Mouse (Mus musculus) heart, embryonic 12.5 days (tissue): ENCODE measurements around the gene Tap1. TPM values are rescaled to one million over a fixed set of nuclear protein-coding genes. Genes with fewer than 3 reads are reported as not detected.

ENCODE experiments used
- ATAC-seq: fragments of 200-750 bp; cut with Nextera tagmentation; 2 replicates; pipeline ENCODE4 v1.8.0; 2017; ENCODE audit warnings: moderate TSS enrichment, moderate library complexity; ENCODE audit not compliant: insufficient number of reproducible peaks, low FRiP score
- H3K27ac ChIP-seq: fragments of 300-500 bp; sonication (generic); 2 replicates; pipeline ENCODE4 v1.5.1; 2016; ENCODE audit warnings: mild to moderate bottlenecking, moderate library complexity; ENCODE audit not compliant: poor library complexity, severe bottlenecking
- H3K27me3 ChIP-seq: fragments of 300-500 bp; sonication (generic); replicated peaks from 2 replicates; pipeline ENCODE4 v1.6.1; 2016; ENCODE audit warnings: mild to moderate bottlenecking, moderate library complexity
- H3K36me3 ChIP-seq: fragments of 300-500 bp; sonication (generic); 2 replicates; pipeline ENCODE4 v1.6.1; 2016; ENCODE audit warnings: mild to moderate bottlenecking, moderate library complexity
- H3K4me1 ChIP-seq: fragments of 300-500 bp; sonication (generic); replicated peaks from 2 replicates; pipeline ENCODE4 v1.6.1; 2016; ENCODE audit warnings: mild to moderate bottlenecking
- H3K4me2 ChIP-seq: fragments of 300-500 bp; sonication (generic); 2 replicates; pipeline ENCODE4 v1.6.1; 2016; ENCODE audit warnings: mild to moderate bottlenecking, moderate library complexity
- H3K4me3 ChIP-seq: fragments of 300-500 bp; sonication (generic); 2 replicates; pipeline ENCODE4 v1.5.1; 2016; ENCODE audit warnings: mild to moderate bottlenecking
- H3K9ac ChIP-seq: fragments of 300-500 bp; sonication (generic); 2 replicates; pipeline ENCODE4 v1.6.1; 2016; ENCODE audit warnings: mild to moderate bottlenecking, moderate library complexity
- H3K9me3 ChIP-seq: fragments of 300-500 bp; sonication (generic); replicated peaks from 2 replicates; pipeline ENCODE4 v1.6.1; 2016; ENCODE audit warnings: mild to moderate bottlenecking, moderate library complexity
- WGBS: fragments of 180-500 bp; shearing (Covaris S2); methylation state at CpG from one replicate; pipeline ENCODE4 v1.1.7; 2016; 5-methylcytosine and 5-hydroxymethylcytosine counted together
- polyA plus RNA-seq: library from polyadenylated mRNA; unstranded; fragments of >200 nt; fragmentation: Nextera tagmentation; extraction: Ambion mirVana; gene quantifications from 2 replicates; pipeline ENCODE4 v1.2.1, GENCODE M21; 2016

The Tap1 gene
- polyA plus RNA-seq, 1 experiment from 2014 or later, result 1.1 TPM

DNA sequence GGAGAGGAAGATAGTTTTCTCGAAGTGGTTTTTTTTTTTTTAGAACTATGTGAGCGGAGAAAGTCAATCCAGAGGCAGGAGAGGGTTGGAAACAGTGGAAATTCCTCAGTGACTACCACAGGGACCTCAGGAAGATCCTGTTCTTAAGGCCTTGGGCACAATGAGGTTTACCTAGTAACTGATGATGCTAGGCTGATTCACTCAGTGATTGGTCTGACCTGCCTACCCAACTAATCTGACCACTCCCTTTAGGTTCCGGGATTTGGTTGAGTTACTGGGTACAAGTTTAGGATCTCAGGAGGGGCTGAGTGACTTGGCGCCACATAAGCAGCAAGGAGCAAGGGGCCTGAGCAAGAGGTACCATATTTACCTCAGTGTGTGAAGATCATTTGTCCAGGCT lies 34.4 kb upstream of the Tap1 start, which contains the start of gene H2-DMb1:
H2-DMb1 (plus strand) TSS at position 150 of the 400 bp plus-strand sequence.
- no peak within 1 kb of the TSS for H3K9ac ChIP-seq
- no peaks in the 10 kb centered on the region for H3K9me3 ChIP-seq
- H3K27ac ChIP-seq, result no peak within 1 kb of the TSS
- H3K27me3 ChIP-seq, result peaks cover 26% of the 10 kb centered on the region
- H3K4me3 ChIP-seq, result no peak within 1 kb of the TSS
- no peaks in the 10 kb centered on the region for H3K4me1 ChIP-seq
- no peaks in the 10 kb centered on the region for H3K36me3 ChIP-seq
- ATAC-seq, result no peak
- WGBS, result 61% methylated on average over 4 of the region's 4 CpGs
- no peak within 1 kb of the TSS for H3K4me2 ChIP-seq

- Histone ChIP-seq H3K9ac (no peak overlapping the region), H3K27me3 (peaks cover 25% of the 10 kb centered on the region), H3K4me2 (no peak overlapping the region), H3K27ac (no peak overlapping the region), H3K9me3 (no peaks in the 10 kb centered on the region), H3K4me1 (no peaks in the 10 kb centered on the region), H3K36me3 (no peaks in the 10 kb centered on the region), H3K4me3 (no peak overlapping the region)
- WGBS, result 45% methylated on average over 5 of the region's 5 CpGs
- no peak for ATAC-seq
These were observed 31.8 kb upstream of the Tap1 start for GRCm38 (mm10) chr17:34155534-34155933.

- no peak overlapping the region for H3K4me2 ChIP-seq
- no peaks in the 10 kb centered on the region for H3K36me3 ChIP-seq
- ATAC-seq, result no peak
- peaks cover 8% of the 10 kb centered on the region for H3K27me3 ChIP-seq
- H3K27ac ChIP-seq, result no peak overlapping the region
- no peak overlapping the region for H3K4me3 ChIP-seq
- no peak overlapping the region for H3K9ac ChIP-seq
- 33% methylated on average over 9 of the region's 9 CpGs for WGBS
- H3K9me3 ChIP-seq, result peaks cover 16% of the 10 kb centered on the region
- no peaks in the 10 kb centered on the region for H3K4me1 ChIP-seq
These were observed 23.0 kb upstream of the Tap1 start for GRCm38 (mm10) chr17:34164202-34164895.

- ATAC-seq, result no peak
- Histone ChIP-seq H3K27me3 (peaks cover 8% of the 10 kb centered on the region), H3K27ac (no peak overlapping the region), H3K9ac (no peak overlapping the region), H3K4me2 (no peak overlapping the region), H3K36me3 (no peaks in the 10 kb centered on the region), H3K4me1 (no peaks in the 10 kb centered on the region), H3K4me3 (no peak overlapping the region), H3K9me3 (peaks cover 16% of the 10 kb centered on the region)
- 58% methylated on average over 6 of the region's 6 CpGs for WGBS
These were observed 22.2 kb upstream of the Tap1 start for GRCm38 (mm10) chr17:34165033-34165730.

DNA sequence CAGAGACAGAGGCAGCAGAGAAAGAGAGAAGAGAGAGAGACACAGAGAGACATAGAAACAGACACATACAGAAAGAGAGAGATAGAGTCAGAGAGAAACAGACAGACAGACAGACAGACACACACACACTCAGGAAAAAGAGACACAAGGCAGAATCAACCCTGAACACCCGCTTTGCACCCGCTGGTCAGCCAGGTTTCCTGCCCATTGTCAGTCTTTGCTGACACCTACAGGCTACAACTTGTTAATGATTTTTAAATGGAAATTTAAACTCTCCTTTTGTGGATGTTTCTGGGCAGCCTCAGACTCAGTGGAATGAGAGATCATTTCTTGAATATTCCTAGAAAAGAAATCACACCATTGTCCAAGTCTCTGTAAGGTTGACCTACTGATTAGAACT lies 18.1 kb upstream of the Tap1 start:
- no peak overlapping the region for H3K4me2 ChIP-seq
- whole genome bisulfite sequencing, result 0% methylated on average over 2 of the region's 2 CpGs
- peaks cover 17% of the 10 kb centered on the region for H3K9me3 ChIP-seq
- no peaks in the 10 kb centered on the region for H3K4me1 ChIP-seq
- H3K36me3 ChIP-seq, result no peaks in the 10 kb centered on the region
- H3K4me3 ChIP-seq, result no peak overlapping the region
- H3K9ac ChIP-seq, result no peak overlapping the region
- H3K27ac ChIP-seq, result no peak overlapping the region
- H3K27me3 ChIP-seq, result peaks cover 5% of the 10 kb centered on the region
- no peak for ATAC-seq

GRCm38 (mm10) chr17:34170487-34170876 lies 16.9 kb upstream of the Tap1 start:
- H3K9me3 ChIP-seq, result peaks cover 14% of the 10 kb centered on the region
- H3K9ac ChIP-seq, result no peak overlapping the region
- WGBS, result 21% methylated on average over 4 of the region's 4 CpGs
- H3K27ac ChIP-seq, result no peak overlapping the region
- H3K4me3 ChIP-seq, result no peak overlapping the region
- H3K36me3 ChIP-seq, result no peaks in the 10 kb centered on the region
- no peak overlapping the region for H3K4me2 ChIP-seq
- H3K27me3 ChIP-seq, result peaks cover 6% of the 10 kb centered on the region
- H3K4me1 ChIP-seq, result no peaks in the 10 kb centered on the region
- ATAC-seq, result no peak

- no peaks in the 10 kb centered on the region for H3K4me1 ChIP-seq
- H3K9ac ChIP-seq, result no peak overlapping the region
- H3K27me3 ChIP-seq, result peaks cover 6% of the 10 kb centered on the region
- no peak for ATAC-seq
- H3K36me3 ChIP-seq, result no peaks in the 10 kb centered on the region
- H3K27ac ChIP-seq, result no peak overlapping the region
- no peak overlapping the region for H3K4me3 ChIP-seq
- no peak overlapping the region for H3K4me2 ChIP-seq
- peaks cover 9% of the 10 kb centered on the region for H3K9me3 ChIP-seq
- WGBS, result 36% methylated on average over 13 of the region's 13 CpGs
These were observed 16.4 kb upstream of the Tap1 start for GRCm38 (mm10) chr17:34170877-34171498.

DNA sequence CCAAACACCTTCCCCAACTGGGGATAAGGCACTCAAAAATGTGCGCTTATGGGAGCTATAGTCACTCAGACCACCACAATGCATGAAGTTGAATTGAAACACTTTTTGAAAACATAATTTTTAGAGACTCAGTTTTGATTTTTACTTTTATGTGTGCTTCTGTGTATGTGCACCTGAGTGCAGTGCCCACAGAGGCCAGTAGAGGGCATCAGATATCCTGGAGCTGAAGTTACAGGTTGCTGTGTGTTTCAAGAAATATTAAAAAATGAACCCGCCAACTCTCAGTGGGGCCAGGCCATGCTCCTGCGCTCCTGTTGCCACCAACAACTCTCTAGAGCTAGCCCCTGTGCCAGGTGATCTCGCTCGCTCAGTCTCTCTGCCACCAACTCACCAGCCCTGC lies 14.8 kb upstream of the Tap1 start:
- Histone ChIP-seq H3K9me3 (peaks cover 18% of the 10 kb centered on the region), H3K27ac (no peak overlapping the region), H3K4me2 (no peak overlapping the region), H3K36me3 (no peaks in the 10 kb centered on the region), H3K9ac (no peak overlapping the region), H3K4me1 (no peaks in the 10 kb centered on the region), H3K27me3 (peaks cover 6% of the 10 kb centered on the region), H3K4me3 (no peak overlapping the region)
- WGBS, result 89% methylated on average over 5 of the region's 5 CpGs
- no peak for ATAC-seq

DNA sequence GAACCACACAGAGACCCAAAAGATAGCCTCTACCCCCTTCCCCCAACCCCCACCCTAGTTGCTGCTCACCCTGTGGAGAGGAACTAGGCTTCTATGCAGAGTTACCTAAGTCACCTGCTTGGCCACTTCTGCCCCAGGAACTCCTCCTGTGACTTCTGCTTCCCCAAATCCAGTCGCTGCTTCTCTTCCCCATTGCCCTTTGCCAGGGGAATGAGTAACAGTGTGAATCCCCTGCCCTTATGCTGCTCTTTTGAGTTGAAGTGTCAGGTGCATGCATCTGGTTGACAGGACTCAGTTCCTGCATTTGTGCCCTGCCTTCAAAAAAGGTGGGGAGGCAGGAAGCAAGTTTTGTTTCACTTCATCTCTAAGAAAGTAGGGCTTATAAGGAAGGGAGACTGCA lies 13.3 kb upstream of the Tap1 start:
- ATAC-seq, result no peak
- no peak overlapping the region for H3K4me2 ChIP-seq
- H3K27ac ChIP-seq, result no peak overlapping the region
- peaks cover 6% of the 10 kb centered on the region for H3K27me3 ChIP-seq
- WGBS, result 53% methylated on average over 1 of the region's 1 CpGs
- no peak overlapping the region for H3K4me3 ChIP-seq
- H3K9ac ChIP-seq, result no peak overlapping the region
- H3K9me3 ChIP-seq, result peaks cover 18% of the 10 kb centered on the region
- H3K36me3 ChIP-seq, result no peaks in the 10 kb centered on the region
- H3K4me1 ChIP-seq, result no peaks in the 10 kb centered on the region

DNA sequence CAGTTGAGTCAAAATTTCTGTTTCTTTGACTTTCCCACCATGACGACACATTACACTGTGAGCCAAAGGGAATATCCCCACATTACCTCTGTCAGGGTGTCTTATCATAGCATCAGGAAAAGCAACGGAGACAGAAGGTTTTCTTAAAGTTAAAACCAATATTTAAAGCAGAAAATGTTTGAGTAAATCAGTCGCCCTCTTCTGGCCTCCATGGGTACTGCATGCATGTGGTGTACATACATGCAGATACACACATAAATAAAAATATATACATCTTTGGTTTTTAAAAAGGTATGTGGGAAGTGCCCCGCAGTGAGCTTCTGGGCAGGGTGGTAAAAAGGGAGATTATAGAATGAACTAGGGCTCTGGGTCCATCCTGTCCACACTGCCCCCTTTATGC lies 10.2 kb upstream of the Tap1 start:
- WGBS, result 64% methylated on average over 4 of the region's 4 CpGs

DNA sequence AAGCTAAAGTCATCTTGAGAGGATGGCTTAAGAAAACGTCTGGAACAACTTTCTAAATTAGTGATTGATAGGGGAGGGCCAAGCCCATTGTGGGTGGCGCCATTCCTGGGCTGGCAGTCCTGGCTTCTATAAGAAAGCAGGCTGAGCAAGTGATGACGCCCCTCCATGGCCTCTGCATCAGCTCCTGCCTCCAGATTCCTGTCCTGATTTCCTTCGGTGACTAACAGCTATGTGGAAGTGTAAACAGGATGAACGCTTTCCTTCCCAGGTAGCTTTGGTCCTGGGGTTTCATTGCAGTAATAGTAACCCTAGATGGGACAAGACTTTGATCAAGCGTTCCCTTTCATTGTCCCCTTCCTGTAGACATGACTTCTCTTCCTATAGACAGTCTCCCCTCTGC lies 8.3 kb upstream of the Tap1 start:
- Histone ChIP-seq H3K4me2 (no peak overlapping the region), H3K36me3 (no peaks in the 10 kb centered on the region), H3K9me3 (peaks cover 12% of the 10 kb centered on the region), H3K4me3 (no peak overlapping the region), H3K4me1 (no peaks in the 10 kb centered on the region), H3K27ac (no peak overlapping the region), H3K27me3 (peaks cover 22% of the 10 kb centered on the region), H3K9ac (no peak overlapping the region)
- WGBS, result 57% methylated on average over 6 of the region's 6 CpGs
- no peak for ATAC-seq

More for the DNA sequence above, 10.2 kb upstream of the Tap1 start:
- ATAC-seq, result no peak
- Histone ChIP-seq H3K4me3 (no peak overlapping the region), H3K27ac (no peak overlapping the region), H3K36me3 (no peaks in the 10 kb centered on the region), H3K9ac (no peak overlapping the region), H3K4me1 (no peaks in the 10 kb centered on the region), H3K4me2 (no peak overlapping the region), H3K9me3 (peaks cover 18% of the 10 kb centered on the region), H3K27me3 (peaks cover 6% of the 10 kb centered on the region)
